Mouse (Mus musculus) hindbrain, embryonic 14.5 days (tissue): ENCODE data around the gene Bbx. TPM values are rescaled to one million over a fixed set of nuclear protein-coding genes. Genes with fewer than 3 reads are reported as not detected.

ENCODE experiments used
- ATAC-seq: fragments of 200-750 bp; cut with Nextera tagmentation; 2 replicates; pipeline ENCODE4 v1.8.0; 2017; ENCODE audit warnings: moderate number of reproducible peaks, mild to moderate bottlenecking, moderate TSS enrichment, moderate library complexity; ENCODE audit not compliant: low FRiP score
- DNase-seq: peaks from one replicate; pipeline ENCODE4 v3.0.0-alpha.2; 2015; ENCODE audit warnings: low spot score
- H3K27ac ChIP-seq: fragments of 300-500 bp; sonication (generic); 2 replicates; pipeline ENCODE4 v1.5.1; 2014; ENCODE audit warnings: mild to moderate bottlenecking, moderate library complexity
- H3K27me3 ChIP-seq: fragments of 300-500 bp; sonication (generic); 2 replicates; pipeline ENCODE4 v1.6.1; 2014; ENCODE audit warnings: mild to moderate bottlenecking, low read length, mixed read lengths; ENCODE audit not compliant: control insufficient read depth, insufficient read depth
- H3K36me3 ChIP-seq: fragments of 300-500 bp; sonication (generic); replicated peaks from 2 replicates; pipeline ENCODE4 v1.6.1; 2014; ENCODE audit not compliant: control insufficient read depth, insufficient read depth
- H3K4me1 ChIP-seq: fragments of 300-500 bp; sonication (generic); replicated peaks from 2 replicates; pipeline ENCODE4 v1.6.1; 2014; ENCODE audit warnings: antibody characterized with exemption, low read length, mixed read lengths; ENCODE audit not compliant: control insufficient read depth, insufficient read depth
- H3K4me2 ChIP-seq: fragments of 300-500 bp; sonication (generic); replicated peaks from 2 replicates; pipeline ENCODE4 v1.6.1; 2014; ENCODE audit warnings: mild to moderate bottlenecking, moderate library complexity
- H3K4me3 ChIP-seq: fragments of 300-500 bp; sonication (generic); replicated peaks from 2 replicates; pipeline ENCODE4 v1.5.1; 2014; ENCODE audit warnings: mild to moderate bottlenecking, low read length
- H3K9ac ChIP-seq: fragments of 300-500 bp; sonication (generic); 2 replicates; pipeline ENCODE4 v1.6.1; 2014
- H3K9me3 ChIP-seq: fragments of 300-500 bp; sonication (generic); 2 replicates; pipeline ENCODE4 v1.6.1; 2016; ENCODE audit warnings: low read length; ENCODE audit not compliant: control insufficient read depth
- WGBS: fragments of 180-500 bp; shearing (Covaris S2); extraction: QIAGEN DNeasy Blood & Tissue Kit; methylation state at CpG from one replicate; pipeline ENCODE4 v1.1.7; 2014; 5-methylcytosine and 5-hydroxymethylcytosine counted together
- polyA plus RNA-seq: library from polyadenylated mRNA; unstranded; fragments of >200 nt; fragmentation: Nextera tagmentation; extraction: Ambion mirVana; gene quantifications from 2 replicates; pipeline ENCODE4 v1.2.1, GENCODE M21; 2014

The Bbx gene
- polyA plus RNA-seq, 1 experiment from 2014 or later: 17.4 TPM

DNA sequence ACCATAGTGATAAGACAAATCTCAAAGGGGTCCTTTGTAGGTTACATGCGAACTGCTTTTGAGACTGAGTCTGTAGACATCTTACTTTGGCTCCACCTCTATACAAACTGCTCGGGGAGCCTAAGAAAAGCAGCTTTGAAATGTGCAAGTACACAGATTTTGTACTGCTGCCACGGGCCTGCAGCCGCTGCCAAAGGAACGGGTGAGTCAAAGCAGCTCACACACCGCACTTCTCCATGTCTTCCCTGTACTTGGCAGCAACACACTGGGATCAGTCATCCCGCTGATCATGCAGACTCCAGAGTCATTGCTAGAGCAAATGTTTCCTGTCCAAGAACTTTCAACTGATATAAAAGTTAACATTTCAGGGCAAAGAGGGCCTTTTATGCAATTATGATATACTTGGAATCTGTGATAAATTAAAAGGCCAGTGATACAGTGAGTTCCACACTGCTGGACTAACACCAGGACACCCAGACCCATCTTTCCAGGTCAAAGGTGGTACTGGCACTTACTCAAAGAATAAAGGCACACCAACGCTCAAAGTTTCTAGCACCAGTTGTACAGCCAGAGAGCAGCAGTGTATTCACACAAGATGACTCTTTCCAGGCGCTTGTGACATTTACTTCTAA is 122.7 kb downstream of the Bbx start:
- Histone ChIP-seq H3K4me3 (no peak overlapping the region), H3K9ac (no peak overlapping the region), H3K4me2 (no peak overlapping the region), H3K36me3 (no peaks in the 10 kb centered on the region), H3K27ac (no peak overlapping the region), H3K27me3 (no peaks in the 10 kb centered on the region), H3K4me1 (no peaks in the 10 kb centered on the region), H3K9me3 (no peaks in the 10 kb centered on the region)
- ATAC-seq (peak; percentile 77; the same call in 1 of the 2 replicates), DNase-seq (peak; percentile 63)
- WGBS: 63% methylated on average over 9 of the region's 9 CpGs

DNA sequence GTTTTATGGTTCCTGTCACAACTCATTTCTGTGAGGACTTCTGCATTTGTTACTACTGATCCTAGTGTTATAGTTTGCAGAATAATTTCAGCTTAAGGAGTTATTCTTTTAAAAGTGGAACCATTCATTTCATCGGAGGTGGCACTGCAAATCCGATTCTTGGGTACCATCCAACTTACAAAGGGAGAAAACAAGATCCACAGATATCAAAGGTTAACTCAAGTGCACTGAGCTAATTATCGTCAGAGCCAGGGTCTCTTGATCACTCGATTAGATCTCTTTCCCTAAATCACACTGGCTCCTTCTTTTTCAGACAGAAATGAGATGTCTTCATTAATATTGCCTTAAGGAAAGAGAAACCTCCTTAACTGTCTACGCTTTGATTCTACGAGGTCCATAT is 123.9 kb downstream of the Bbx start:
- no peak overlapping the region for H3K27ac ChIP-seq
- no peaks in the 10 kb centered on the region for H3K36me3 ChIP-seq
- H3K4me2 ChIP-seq: no peak overlapping the region
- H3K4me3 ChIP-seq: no peak overlapping the region
- WGBS: 91% methylated on average over 6 of the region's 6 CpGs
- no peaks in the 10 kb centered on the region for H3K27me3 ChIP-seq
- no peak for DNase-seq
- H3K4me1 ChIP-seq: no peaks in the 10 kb centered on the region
- no peaks in the 10 kb centered on the region for H3K9me3 ChIP-seq
- no peak for ATAC-seq
- H3K9ac ChIP-seq: no peak overlapping the region

DNA sequence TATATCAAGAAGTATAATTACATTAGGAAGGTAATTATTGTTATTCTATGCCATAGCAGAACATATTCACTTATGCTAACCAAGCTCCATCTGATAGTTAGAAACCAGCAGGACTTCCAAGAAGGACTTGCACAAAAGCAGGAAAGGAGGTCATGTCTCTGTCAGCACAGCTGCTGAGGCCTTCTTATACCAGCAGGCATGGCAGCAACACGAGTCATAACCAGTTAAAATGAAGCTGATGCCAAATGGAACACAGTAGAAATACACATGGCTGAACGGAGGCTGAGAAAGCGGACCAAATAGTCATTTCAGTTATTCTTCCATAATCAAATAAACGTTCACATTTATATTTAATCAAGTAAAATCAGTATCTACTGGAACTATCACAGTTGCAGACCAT is 125.0 kb downstream of the Bbx start:
- Histone ChIP-seq H3K27ac (no peak overlapping the region), H3K9me3 (no peaks in the 10 kb centered on the region), H3K4me1 (no peaks in the 10 kb centered on the region), H3K9ac (no peak overlapping the region), H3K4me3 (no peak overlapping the region), H3K36me3 (no peaks in the 10 kb centered on the region), H3K27me3 (no peaks in the 10 kb centered on the region), H3K4me2 (no peak overlapping the region)
- DNase-seq (no peak), ATAC-seq (no peak)
- 91% methylated on average over 4 of the region's 4 CpGs for WGBS

DNA sequence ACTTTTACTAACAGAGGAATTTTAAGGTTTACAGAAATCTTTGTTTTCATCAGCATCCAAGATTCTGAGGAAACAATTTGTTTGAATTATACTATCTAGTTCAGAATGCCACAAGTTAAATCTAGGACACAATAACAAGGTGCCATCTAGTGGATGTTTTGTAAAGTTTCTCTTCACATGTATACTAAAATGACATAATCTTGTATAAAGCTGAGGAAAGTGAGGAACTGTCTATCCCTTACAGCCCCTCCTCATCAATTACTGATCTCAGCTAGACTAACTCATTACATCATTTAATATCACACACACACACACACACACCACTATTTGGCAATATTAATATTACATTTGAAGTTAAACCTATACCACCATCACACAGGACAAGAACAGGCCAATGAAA is 125.5 kb downstream of the Bbx start:
- Histone ChIP-seq H3K4me2 (no peak overlapping the region), H3K27ac (no peak overlapping the region), H3K9me3 (no peaks in the 10 kb centered on the region), H3K4me3 (no peak overlapping the region), H3K4me1 (no peaks in the 10 kb centered on the region), H3K36me3 (no peaks in the 10 kb centered on the region), H3K9ac (no peak overlapping the region), H3K27me3 (no peaks in the 10 kb centered on the region)
- ATAC-seq: 0 out of 2 replicates have a peak, but pooled peaks have one; percentile 40
- DNase-seq: peak; percentile 65

DNA sequence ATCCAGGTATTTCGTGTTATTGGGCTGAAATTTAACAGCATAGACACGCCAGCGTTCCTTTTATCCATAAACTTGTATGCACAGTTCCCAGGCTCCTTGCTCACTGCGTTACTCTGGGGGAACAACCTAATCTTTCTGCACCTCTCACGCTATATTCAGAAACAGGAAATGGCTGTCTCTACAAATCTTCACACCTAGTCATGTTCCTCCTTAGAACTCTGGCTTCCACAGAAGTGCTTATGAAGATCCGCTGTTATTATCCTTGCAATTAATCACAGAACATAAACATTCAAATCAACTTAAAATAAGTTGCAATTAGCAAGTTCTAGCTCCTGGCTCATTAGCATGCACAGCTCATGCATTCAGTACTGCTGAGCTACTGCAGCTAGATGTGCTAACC is 127.0 kb downstream of the Bbx start:
- no peak overlapping the region for H3K4me2 ChIP-seq
- no peaks in the 10 kb centered on the region for H3K9me3 ChIP-seq
- no peaks in the 10 kb centered on the region for H3K36me3 ChIP-seq
- DNase-seq: no peak
- no peak for ATAC-seq
- WGBS: 91% methylated on average over 6 of the region's 6 CpGs
- no peak overlapping the region for H3K9ac ChIP-seq
- H3K4me3 ChIP-seq: no peak overlapping the region
- H3K4me1 ChIP-seq: no peaks in the 10 kb centered on the region
- H3K27ac ChIP-seq: no peak overlapping the region
- H3K27me3 ChIP-seq: no peaks in the 10 kb centered on the region

DNA sequence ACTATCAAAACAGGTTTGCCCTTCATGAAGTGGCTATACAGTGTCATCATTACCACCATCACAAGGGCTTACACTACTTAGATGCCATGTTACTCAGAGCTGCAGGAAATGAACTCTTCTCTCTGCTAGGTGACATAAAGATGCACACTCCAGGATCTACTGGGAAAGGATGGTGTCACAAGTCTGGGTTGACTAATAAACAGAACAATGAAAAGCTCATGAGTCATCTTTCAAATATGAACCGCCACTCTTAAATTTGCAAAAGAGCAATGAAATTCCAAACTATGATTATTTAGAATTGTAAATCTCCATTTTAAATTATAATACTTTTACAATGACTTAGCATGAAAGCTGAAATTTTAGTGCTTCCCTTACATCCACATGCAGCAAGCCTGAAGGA is 129.6 kb downstream of the Bbx start:
- no peak overlapping the region for H3K4me3 ChIP-seq
- no peak overlapping the region for H3K9ac ChIP-seq
- H3K36me3 ChIP-seq: no peaks in the 10 kb centered on the region
- H3K4me1 ChIP-seq: no peaks in the 10 kb centered on the region
- WGBS: 98% methylated on average over 1 of the region's 1 CpGs
- no peaks in the 10 kb centered on the region for H3K27me3 ChIP-seq
- ATAC-seq (no peak), DNase-seq (no peak)
- H3K9me3 ChIP-seq: no peaks in the 10 kb centered on the region
- H3K27ac ChIP-seq: no peak overlapping the region
- H3K4me2 ChIP-seq: no peak overlapping the region

DNA sequence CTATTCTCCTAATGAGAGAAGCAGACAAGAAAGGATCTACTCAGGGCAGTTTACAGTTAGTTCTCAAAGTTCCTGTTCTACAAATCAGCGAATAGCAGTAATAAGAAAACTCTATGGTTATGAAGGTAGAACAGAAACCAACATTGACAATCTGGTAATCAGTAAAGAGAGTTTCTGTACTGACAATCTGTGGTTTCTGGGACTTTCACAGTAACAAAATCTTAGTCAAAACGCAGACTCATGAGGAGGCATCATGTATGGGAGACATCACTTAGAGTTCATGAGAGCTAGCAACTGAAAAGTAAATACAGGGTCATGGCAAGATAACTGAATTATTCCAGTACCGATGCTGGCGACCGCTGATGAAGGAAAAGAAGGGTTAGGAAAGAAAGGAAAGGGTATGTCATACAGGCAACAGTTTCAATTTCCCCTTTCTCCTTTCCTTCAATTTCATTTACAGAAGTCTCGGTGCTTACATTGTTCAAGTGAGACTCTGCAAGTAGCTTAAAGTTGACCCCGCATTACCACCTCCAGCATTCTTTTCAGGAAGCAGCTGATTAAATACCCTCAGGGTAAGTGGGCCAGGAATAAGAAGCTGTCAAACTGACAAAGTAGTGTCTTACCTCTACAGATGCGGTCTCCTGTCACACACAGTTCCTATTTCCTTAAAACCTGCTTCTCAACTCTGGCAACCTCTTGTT is 133.3 kb downstream of the Bbx start:
- 80% methylated on average over 8 of the region's 8 CpGs for WGBS
- no peak for ATAC-seq
- Histone ChIP-seq H3K4me2 (no peak overlapping the region), H3K36me3 (no peaks in the 10 kb centered on the region), H3K27me3 (no peaks in the 10 kb centered on the region), H3K9me3 (no peaks in the 10 kb centered on the region), H3K4me3 (no peak overlapping the region), H3K4me1 (no peaks in the 10 kb centered on the region), H3K9ac (no peak overlapping the region), H3K27ac (no peak overlapping the region)
- DNase-seq: no peak

DNA sequence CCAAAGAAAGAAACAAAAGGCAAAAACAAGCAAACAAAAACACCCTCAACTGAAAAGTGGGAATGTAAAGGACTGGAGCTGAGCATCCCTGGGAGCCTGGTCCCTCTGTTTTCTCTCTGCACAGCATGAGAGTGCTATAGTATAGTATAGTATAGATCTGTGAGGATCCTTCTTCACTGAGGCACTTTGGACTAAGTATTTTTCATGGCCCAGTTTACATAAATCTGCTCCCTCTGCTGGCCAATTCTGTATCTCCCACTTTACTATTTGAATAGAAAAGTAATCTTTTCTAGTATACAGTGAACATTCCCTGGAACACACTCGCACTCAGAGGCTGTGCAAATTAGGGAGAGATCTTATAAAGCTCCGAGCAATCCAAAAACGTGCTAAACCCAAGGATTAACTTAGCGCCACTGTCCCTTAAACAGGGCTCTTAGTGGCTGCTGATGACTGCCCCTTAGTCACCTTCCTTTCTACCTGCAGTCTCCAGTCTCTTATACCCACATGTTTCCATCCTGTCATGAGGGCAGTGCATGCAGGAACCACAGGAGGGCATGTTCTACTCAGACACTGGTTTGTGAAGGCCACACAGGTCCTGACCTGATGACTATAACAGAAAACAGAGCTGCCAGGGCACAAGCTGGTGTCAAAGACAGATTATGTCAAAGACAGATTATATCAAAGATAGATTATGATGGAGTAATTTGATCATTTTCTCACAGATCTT is 138.5 kb downstream of the Bbx start:
- no peak overlapping the region for H3K4me3 ChIP-seq
- H3K4me2 ChIP-seq: no peak overlapping the region
- H3K36me3 ChIP-seq: no peaks in the 10 kb centered on the region
- H3K27me3 ChIP-seq: no peaks in the 10 kb centered on the region
- no peaks in the 10 kb centered on the region for H3K9me3 ChIP-seq
- peak; percentile 77 for DNase-seq
- H3K27ac ChIP-seq: no peak overlapping the region
- H3K4me1 ChIP-seq: no peaks in the 10 kb centered on the region
- no peak overlapping the region for H3K9ac ChIP-seq
- WGBS: 77% methylated on average over 4 of the region's 4 CpGs
- no peak for ATAC-seq

DNA sequence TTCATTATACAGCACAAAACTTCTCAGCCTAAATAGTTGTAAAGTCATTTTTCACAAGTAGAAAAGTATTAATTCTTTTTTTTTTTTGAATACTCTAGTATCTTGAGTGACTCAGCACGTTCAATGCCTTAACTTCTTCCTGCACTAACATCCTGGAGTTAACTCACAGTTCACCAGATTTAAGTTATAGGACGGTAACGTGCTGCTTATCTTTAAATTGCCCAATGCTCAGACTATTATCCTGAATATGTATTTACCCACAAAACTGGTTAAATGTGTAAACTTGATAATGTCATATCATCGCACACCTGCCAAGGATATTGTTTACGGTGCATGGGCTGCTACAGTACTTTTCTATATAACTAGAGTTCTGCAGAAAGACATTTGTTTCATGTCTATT is 139.4 kb downstream of the Bbx start:
- Histone ChIP-seq H3K27ac (no peak overlapping the region), H3K4me2 (no peak overlapping the region), H3K4me3 (no peak overlapping the region), H3K9ac (no peak overlapping the region), H3K36me3 (no peaks in the 10 kb centered on the region), H3K9me3 (no peaks in the 10 kb centered on the region), H3K4me1 (no peaks in the 10 kb centered on the region), H3K27me3 (no peaks in the 10 kb centered on the region)
- DNase-seq: no peak
- WGBS: 96% methylated on average over 5 of the region's 5 CpGs
- ATAC-seq: no peak
